Mouse (Mus musculus) heart, adult 2 months (tissue): Measurements from ENCODE around the gene Ctbp2. TPM values are rescaled to one million over a fixed set of nuclear protein-coding genes. Genes with fewer than 3 reads are reported as not detected.

ENCODE experiments used
- DNase-seq, 2 experiments: peaks; one replicate each; pipeline ENCODE4 v3.0.0; 2021
- H3K27ac ChIP-seq: fragments of 200-600 bp; 2 replicates; pipeline ENCODE4 v1.8.1; 2022
- H3K27me3 ChIP-seq: fragments of 200-500 bp; 2 replicates; pipeline ENCODE4 v1.6.1; 2012; ENCODE audit warnings: mild to moderate bottlenecking, low read length, inconsistent platforms, mixed read lengths; ENCODE audit not compliant: control insufficient read depth, insufficient read depth
- H3K36me3 ChIP-seq: fragments of 200-500 bp; 2 replicates; pipeline ENCODE4 v1.6.1; 2012; ENCODE audit warnings: low read length, inconsistent platforms; ENCODE audit not compliant: control insufficient read depth, insufficient read depth
- H3K4me1 ChIP-seq: fragments of 200-500 bp; 2 replicates; pipeline ENCODE4 v1.6.1; 2011; ENCODE audit warnings: low read length; ENCODE audit not compliant: control insufficient read depth, insufficient read depth
- H3K4me3 ChIP-seq: fragments of 200-600 bp; 2 replicates; pipeline ENCODE4 v1.8.1; 2022
- H3K79me2 ChIP-seq: fragments of 200-500 bp; replicated peaks from 2 replicates; pipeline ENCODE4 v1.6.1; 2012; ENCODE audit warnings: mild to moderate bottlenecking, inconsistent platforms, low read length, moderate library complexity, mixed read lengths; ENCODE audit not compliant: control insufficient read depth, insufficient read depth
- H3K9ac ChIP-seq: fragments of 200-500 bp; 2 replicates; pipeline ENCODE4 v1.6.1; 2012; ENCODE audit warnings: low read depth, mild to moderate bottlenecking, control low read depth, inconsistent platforms, low read length, mixed read lengths
- CTCF ChIP-seq: fragments of 200-600 bp; IDR thresholded peaks from 2 replicates; pipeline ENCODE4 v1.8.1; 2022; ENCODE audit warnings: antibody characterized with exemption, mild to moderate bottlenecking, moderate library complexity
- EP300 ChIP-seq: fragments of 200-500 bp; IDR thresholded peaks from 2 replicates; pipeline ENCODE4 v1.6.1; 2011; ENCODE audit warnings: low read depth, low read length, control low read depth; ENCODE audit not compliant: insufficient read depth
- POLR2A ChIP-seq: fragments of 200-500 bp; IDR thresholded peaks from 2 replicates; pipeline ENCODE4 v1.6.1; 2011; ENCODE audit warnings: mild to moderate bottlenecking, low read depth, low read length, control low read depth; ENCODE audit not compliant: insufficient read depth
- WGBS: fragments of 180-500 bp; shearing (Covaris S2); methylation state at CpG from one replicate; pipeline ENCODE4 v1.1.7; 2018; 5-methylcytosine and 5-hydroxymethylcytosine counted together
- intact Hi-C: fragments of 180-260 bp; cut with DNase I; formaldehyde crosslinking; loops from one replicate; pipeline ENCODE4 v1.15.1; 2025
- polyA plus RNA-seq: library from polyadenylated mRNA; depleted of rRNA; stranded (reverse); fragments of >200 nt; gene quantifications from 2 replicates; pipeline ENCODE4 v1.2.3, GENCODE M21; 2012
- total RNA-seq, 2 experiments: library from RNA; stranded (reverse); gene quantifications; 2 replicates each; pipeline ENCODE4 v1.2.3; 2021

The Ctbp2 gene
- total and polyA plus RNA-seq, 3 experiments = 22.8 to 28.3 (median 28.1) TPM

DNA sequence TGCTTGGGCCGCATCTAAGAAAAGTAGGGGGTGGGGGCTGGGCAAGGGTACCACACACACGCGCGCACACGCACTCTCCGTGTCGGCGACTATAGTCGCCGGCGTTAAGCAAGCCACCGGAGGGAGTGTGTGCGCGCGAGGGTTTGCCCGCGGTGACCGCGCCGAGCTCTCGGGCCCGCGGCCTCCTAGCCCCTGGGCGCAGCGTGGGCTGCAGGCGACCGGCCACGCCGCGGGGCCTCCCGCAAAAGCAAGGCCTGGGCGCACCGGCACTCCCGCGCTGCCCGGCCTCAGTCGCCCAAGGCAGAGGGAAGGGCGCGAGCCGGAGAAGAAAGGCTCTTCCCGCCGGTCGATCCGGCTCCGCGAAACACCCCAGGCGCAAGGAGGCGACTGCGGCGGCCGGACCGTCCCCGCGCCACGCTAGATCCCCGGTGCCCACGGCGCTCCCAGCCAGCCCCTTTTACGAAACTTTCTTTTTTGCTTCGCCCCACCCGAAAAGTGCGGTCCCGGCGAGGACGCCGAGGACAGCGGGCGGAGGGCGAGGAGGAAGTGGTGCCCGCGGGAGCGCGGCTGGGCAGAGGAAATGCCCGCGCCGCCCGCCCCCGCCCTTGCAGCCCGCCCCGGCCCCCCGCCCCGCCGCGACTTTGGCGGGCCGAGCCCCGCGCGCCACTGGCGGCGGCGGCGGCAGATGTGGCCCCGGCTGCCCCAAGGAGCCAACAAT is 2.3 kb downstream of the Ctbp2 start:
- Histone ChIP-seq H3K36me3 (no peaks in the 10 kb centered on the region), H3K9ac (peak overlapping the region; percentile 82), H3K4me3 (peak overlapping the region; percentile 87), H3K27me3 (no peaks in the 10 kb centered on the region), H3K4me1 (peaks cover 7% of the 10 kb centered on the region), H3K79me2 (peaks cover 6% of the 10 kb centered on the region; the same call in 1 of the 2 replicates), H3K27ac (peak overlapping the region; percentile 97)
- intact Hi-C loops = loop anchor here (2.0 to 10.0 kb wide), 5 partner anchors 35 to 513 kb away; partner anchors contain the start of genes Abraxas2, Edrf1, Eef1akmt2 and Zranb1
- no peak for TF ChIP-seq EP300
- TF ChIP-seq CTCF = peak; percentile 32; the same call in 1 of the 2 replicates
- no peak for TF ChIP-seq POLR2A
- under 1% methylated on average over 90 of the region's 94 CpGs for WGBS
- peak; percentile 76 to 80 for DNase-seq

DNA sequence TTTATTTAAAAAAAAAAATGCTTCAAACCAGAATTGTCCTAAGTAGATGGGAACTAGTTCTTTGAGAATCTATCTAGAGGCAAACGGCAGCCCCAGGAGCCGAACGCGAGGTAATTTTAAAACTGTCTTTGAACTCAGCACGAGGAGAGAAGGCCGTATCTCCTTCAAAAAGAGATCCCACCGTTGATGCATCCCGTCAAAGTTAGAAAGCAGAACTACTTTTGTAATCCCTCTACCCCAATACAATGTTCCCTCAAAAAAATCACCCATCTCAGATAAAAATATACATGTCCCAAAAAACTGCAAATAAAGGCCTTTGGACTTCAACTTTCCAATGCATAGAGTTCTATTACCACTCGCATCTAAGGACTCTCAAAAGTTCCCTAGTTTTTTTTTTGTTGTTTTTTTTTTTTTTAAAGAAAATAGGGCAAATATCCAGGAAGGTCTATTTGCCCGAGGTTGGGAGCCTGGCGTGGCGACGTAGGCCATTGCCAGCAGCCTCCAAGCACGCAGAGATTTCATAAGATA is 3.0 kb downstream of the Ctbp2 start:
- WGBS = 15% methylated on average over 14 of the region's 14 CpGs
- H3K4me1 ChIP-seq = peaks cover 8% of the 10 kb centered on the region
- TF ChIP-seq POLR2A (no peak), CTCF (no peak), EP300 (no peak)
- no peaks in the 10 kb centered on the region for H3K27me3 ChIP-seq
- H3K4me3 ChIP-seq = peak overlapping the region; percentile 87
- peaks cover 6% of the 10 kb centered on the region; the same call in 1 of the 2 replicates for H3K79me2 ChIP-seq
- no peaks in the 10 kb centered on the region for H3K36me3 ChIP-seq
- H3K9ac ChIP-seq = peak overlapping the region; percentile 82
- H3K27ac ChIP-seq = no peak overlapping the region; the same call in 1 of the 2 replicates
- no peak for DNase-seq
- intact Hi-C loops = loop anchor here (5.0 to 10.0 kb wide), 4 partner anchors 34 to 514 kb away; partner anchors contain the start of genes Abraxas2, Edrf1, Eef1akmt2 and Zranb1

DNA sequence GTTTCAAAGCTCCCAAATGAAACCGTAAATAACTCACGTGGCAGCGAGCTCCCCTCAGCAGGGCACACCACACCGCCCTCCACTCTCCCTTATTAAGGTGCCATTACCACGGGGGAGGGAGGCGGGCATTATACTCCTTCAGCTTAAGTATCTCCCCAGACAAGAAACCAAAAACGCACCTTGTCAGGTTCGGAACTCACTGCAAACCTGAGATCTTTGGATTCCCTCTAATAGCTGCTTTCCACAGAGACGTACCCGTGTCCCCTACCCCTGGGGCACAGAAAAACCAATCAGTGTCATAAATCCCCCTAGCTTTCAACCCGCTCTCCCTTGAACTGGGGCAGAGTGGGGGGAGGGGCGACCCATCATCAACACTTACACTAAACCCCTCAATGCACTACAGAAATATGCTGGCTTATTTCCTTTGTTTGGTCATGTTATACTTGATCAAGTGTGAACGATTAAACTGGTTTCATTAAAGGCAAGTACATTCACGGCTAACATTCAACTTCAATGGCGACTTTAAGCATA is 3.9 kb downstream of the Ctbp2 start:
- Histone ChIP-seq H3K27ac (no peak overlapping the region), H3K4me1 (peaks cover 10% of the 10 kb centered on the region)

DNA sequence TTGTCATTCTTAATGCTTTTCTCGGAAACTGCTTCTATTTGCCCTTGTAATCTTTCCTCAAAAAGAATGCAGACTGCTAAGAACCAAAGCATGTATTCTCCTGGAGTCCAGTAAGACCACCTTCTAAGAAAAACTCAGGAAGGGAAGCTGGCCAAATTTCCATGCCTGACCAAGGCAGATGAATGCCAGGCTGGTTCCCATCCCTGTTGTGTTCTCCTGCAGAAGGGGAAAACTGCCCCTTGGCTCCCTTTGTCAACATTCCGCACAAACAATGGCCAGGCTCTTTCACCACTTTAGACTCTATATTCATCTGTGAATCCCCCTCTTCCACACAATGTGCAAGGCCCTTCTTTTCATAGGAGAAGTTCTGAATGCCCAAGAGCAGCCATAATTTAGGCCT is 6.3 kb downstream of the Ctbp2 start:
- intact Hi-C loops = no loop called here
- no peak overlapping the region for H3K4me3 ChIP-seq
- WGBS = 39% methylated on average over 2 of the region's 2 CpGs
- peaks cover 18% of the 10 kb centered on the region for H3K4me1 ChIP-seq
- H3K27ac ChIP-seq = no peak overlapping the region
- no peaks in the 10 kb centered on the region for H3K27me3 ChIP-seq
- H3K9ac ChIP-seq = no peak overlapping the region
- no peak for DNase-seq
- peaks cover 13% of the 10 kb centered on the region for H3K79me2 ChIP-seq
- no peak for TF ChIP-seq EP300
- TF ChIP-seq POLR2A = no peak
- TF ChIP-seq CTCF = no peak
- no peaks in the 10 kb centered on the region for H3K36me3 ChIP-seq

More for the DNA sequence above, 3.9 kb downstream of the Ctbp2 start:
- no peak for TF ChIP-seq EP300
- TF ChIP-seq POLR2A = no peak
- TF ChIP-seq CTCF = no peak
- no peak for DNase-seq
- 52% methylated on average over 15 of the region's 15 CpGs for WGBS
- no peaks in the 10 kb centered on the region for H3K36me3 ChIP-seq
- no peaks in the 10 kb centered on the region for H3K27me3 ChIP-seq
- H3K9ac ChIP-seq = no peak overlapping the region
- intact Hi-C loops = loop anchor here (5.0 to 10.0 kb wide), 4 partner anchors 33 to 515 kb away; partner anchors contain the start of genes Abraxas2, Edrf1, Eef1akmt2 and Zranb1
- H3K4me3 ChIP-seq = no peak overlapping the region
- H3K79me2 ChIP-seq = peaks cover 6% of the 10 kb centered on the region; the same call in 1 of the 2 replicates

DNA sequence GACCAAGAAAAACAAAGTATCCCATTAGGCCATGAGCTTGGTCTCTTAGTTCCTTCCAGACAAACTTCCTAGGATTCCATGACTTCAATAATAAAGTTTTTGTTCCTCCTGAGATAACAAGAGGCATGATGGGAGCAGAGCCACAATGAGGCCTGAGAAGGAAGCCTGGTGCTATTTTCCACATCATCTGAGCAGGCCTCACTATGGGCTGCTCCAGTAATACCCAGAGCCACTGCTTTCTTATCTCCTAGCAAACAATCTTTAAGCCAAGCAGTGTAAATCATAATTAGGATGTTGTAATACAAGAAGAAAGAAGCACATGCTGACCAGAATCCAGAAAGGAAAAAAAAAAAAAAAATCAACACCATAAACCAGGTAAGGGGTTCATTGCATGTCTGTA is 7.6 kb downstream of the Ctbp2 start:
- Histone ChIP-seq H3K79me2 (peaks cover 15% of the 10 kb centered on the region), H3K27ac (no peak overlapping the region), H3K9ac (no peak overlapping the region), H3K4me3 (no peak overlapping the region), H3K4me1 (peaks cover 21% of the 10 kb centered on the region), H3K27me3 (no peaks in the 10 kb centered on the region), H3K36me3 (no peaks in the 10 kb centered on the region)
- no peak for DNase-seq
- intact Hi-C loops = no loop called here
- no peak for TF ChIP-seq POLR2A
- no peak for TF ChIP-seq EP300
- no peak for TF ChIP-seq CTCF

DNA sequence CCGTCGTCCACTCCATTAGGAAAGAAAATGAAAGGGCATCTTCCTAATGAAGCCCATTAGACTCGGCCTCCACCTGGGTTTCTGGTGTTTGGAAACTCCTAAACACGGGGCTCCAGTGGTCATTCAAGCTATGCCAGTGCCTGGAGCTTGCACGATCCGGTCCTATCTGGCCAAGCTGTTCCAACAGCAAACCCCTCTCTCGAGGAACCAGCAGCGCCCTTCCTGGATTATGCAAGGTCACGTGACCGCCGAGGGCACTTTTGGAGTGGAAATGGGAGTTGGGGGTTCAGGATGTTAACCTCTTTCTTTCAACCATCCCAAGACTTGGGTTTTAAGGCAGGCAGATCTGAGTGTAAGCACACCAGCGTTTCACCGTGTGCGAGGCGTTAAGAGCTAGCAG is 8.3 kb downstream of the Ctbp2 start:
- Histone ChIP-seq H3K27ac (peak overlapping the region; percentile 8; the same call in 1 of the 2 replicates), H3K9ac (no peak overlapping the region), H3K36me3 (no peaks in the 10 kb centered on the region), H3K79me2 (peaks cover 16% of the 10 kb centered on the region), H3K4me1 (peaks cover 19% of the 10 kb centered on the region), H3K4me3 (peak overlapping the region; percentile 21; the same call in 1 of the 2 replicates), H3K27me3 (no peaks in the 10 kb centered on the region)
- DNase-seq = peak; percentile 33 to 34
- no peak for TF ChIP-seq EP300
- TF ChIP-seq POLR2A = no peak
- TF ChIP-seq CTCF = no peak
- 13% methylated on average over 15 of the region's 15 CpGs for WGBS
- intact Hi-C loops = no loop called here
